Mouse (Mus musculus): ENCODE measurements at regions not wholly inside any gene's neighbourhood (a gene's known extent, or its start where the extent isn't known, plus 50 kb on each side); places are given as distances from the start of the nearest gene placed in this dataset.

- TF ChIP-seq CTCF (IDR thresholded peaks at IDR 0.05; ENCODE audit: control insufficient read depth, insufficient read depth, insufficient replicate concordance, low read depth, low read length): no peak
- no peak for TF ChIP-seq POLR2A (IDR thresholded peaks at IDR 0.05; ENCODE audit: control insufficient read depth, low read depth, low read length)
These were observed 133.7 kb downstream of the Anxa2 start for GRCm38 (mm10) chr9:69587096-69587495.
